Mouse (Mus musculus): Measurements from ENCODE around the gene Ccr3.
"Not testable (repeated sequence)": the region's sequence is repeated elsewhere in the genome, so short reads cannot be mapped to it uniquely, and the experiment has no call there.

DNA sequence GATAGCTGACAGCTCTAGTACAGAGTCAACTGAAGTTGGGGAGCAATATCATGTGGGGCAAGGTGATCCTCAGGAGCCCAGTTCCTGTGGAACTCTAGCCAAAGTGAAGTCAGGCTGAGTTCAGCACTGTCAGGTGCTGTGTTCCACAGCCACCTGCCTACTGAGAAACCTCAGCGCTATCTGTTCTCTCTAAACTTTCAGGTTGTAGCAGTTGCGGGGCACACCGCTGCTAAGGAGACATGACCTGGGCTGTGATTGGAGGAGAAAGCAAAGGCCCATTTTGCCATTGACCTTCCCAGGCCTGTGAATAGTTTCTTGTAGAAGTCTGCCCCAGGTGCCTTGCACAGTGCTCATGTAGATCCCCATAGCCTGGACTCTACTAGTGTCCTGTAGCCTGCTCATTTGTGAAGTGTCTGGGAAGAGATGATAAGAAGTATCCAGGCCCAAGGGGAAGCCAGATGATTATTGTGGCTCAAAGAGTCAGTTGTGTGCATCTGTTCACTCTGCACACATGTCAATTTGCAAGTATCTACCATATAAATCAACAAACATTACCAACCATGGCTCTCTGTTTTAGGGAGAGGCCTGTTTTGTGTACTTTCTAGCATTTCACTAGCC, 40.8 kb upstream of the Ccr3 start:
- TF ChIP-seq POLR2A (IDR thresholded peaks at IDR 0.05; ENCODE audit: extremely low read depth, insufficient read depth, low read length); CTCF (IDR thresholded peaks at IDR 0.05; ENCODE audit: low read depth, low read length): not testable (repeated sequence)

All from liver, adult 2 months (tissue).